Mouse (Mus musculus): Measurements from ENCODE around the gene Stk40. TPM values are rescaled to one million over a fixed set of nuclear protein-coding genes. Genes with fewer than 3 reads are reported as not detected.
A peak's percentile ranks its signal among the peaks of the same experiment; 100 is the strongest.
"Not testable (repeated sequence)": the region's sequence is repeated elsewhere in the genome, so short reads cannot be mapped to it uniquely, and the experiment has no call there.

Stk40 gene
- total and polyA plus RNA-seq, 2 experiments from 2014 or later: 16.9 to 21.2 TPM

- no peak overlapping the region for H3K4me2 ChIP-seq (ENCODE audit: low read depth, low read length, poor library complexity, severe bottlenecking)
- H3K4me3 ChIP-seq (ENCODE audit: low read depth, low read length): no peak overlapping the region
- H3K4me1 ChIP-seq (ENCODE audit: insufficient read depth, low read length): peaks cover 9% of the 10 kb centered on the region
- H3K9ac ChIP-seq (replicated peaks; ENCODE audit: low read length, poor library complexity, severe bottlenecking): no peak overlapping the region
- WGBS: 84% methylated on average over 3 of the region's 3 CpGs
- H3K36me3 ChIP-seq (ENCODE audit: insufficient read depth, low read length): peaks cover 27% of the 10 kb centered on the region
- H3K27ac ChIP-seq (ENCODE audit: low read depth, low read length): no peak overlapping the region
- DNase-seq (ENCODE audit: low spot score) (no peak), ATAC-seq (ENCODE audit: low FRiP score) (no peak)
- H3K9me3 ChIP-seq (ENCODE audit: low read length): no peaks in the 10 kb centered on the region
- no peaks in the 10 kb centered on the region for H3K27me3 ChIP-seq (ENCODE audit: insufficient read depth, low read length)
- TF ChIP-seq CTCF (IDR thresholded peaks at IDR 0.05): no peak
Observed at GRCm38 (mm10) chr4:126166084-126166483, 62.3 kb downstream of the Stk40 start.

GRCm38 (mm10) chr4:126168851-126169250 is 65.1 kb downstream of the Stk40 start:
- Histone ChIP-seq H3K27ac (ENCODE audit: low read depth, low read length) (no peak overlapping the region), H3K4me2 (ENCODE audit: low read depth, low read length, poor library complexity, severe bottlenecking) (no peak overlapping the region), H3K4me1 (ENCODE audit: insufficient read depth, low read length) (no peaks in the 10 kb centered on the region), H3K36me3 (ENCODE audit: insufficient read depth, low read length) (peaks cover 35% of the 10 kb centered on the region), H3K9ac (replicated peaks; ENCODE audit: low read length, poor library complexity, severe bottlenecking) (no peak overlapping the region), H3K27me3 (ENCODE audit: insufficient read depth, low read length) (no peaks in the 10 kb centered on the region), H3K9me3 (ENCODE audit: low read length) (no peaks in the 10 kb centered on the region), H3K4me3 (ENCODE audit: low read depth, low read length) (no peak overlapping the region)
- DNase-seq (ENCODE audit: low spot score): no peak
- WGBS: 89% methylated on average over 6 of the region's 6 CpGs
- no peak for TF ChIP-seq CTCF (IDR thresholded peaks at IDR 0.05)
- no peak for ATAC-seq (ENCODE audit: low FRiP score)

GRCm38 (mm10) chr4:126170737-126171136 is 67.0 kb downstream of the Stk40 start:
- not testable (repeated sequence) for ATAC-seq (ENCODE audit: low FRiP score); H3K4me3 ChIP-seq (ENCODE audit: low read depth, low read length); H3K27me3 ChIP-seq (ENCODE audit: insufficient read depth, low read length); H3K9ac ChIP-seq (replicated peaks; ENCODE audit: low read length, poor library complexity, severe bottlenecking); H3K4me1 ChIP-seq (ENCODE audit: insufficient read depth, low read length); H3K27ac ChIP-seq (ENCODE audit: low read depth, low read length); H3K4me2 ChIP-seq (ENCODE audit: low read depth, low read length, poor library complexity, severe bottlenecking); H3K9me3 ChIP-seq (ENCODE audit: low read length); DNase-seq (ENCODE audit: low spot score)
- peaks cover 41% of the 10 kb centered on the region for H3K36me3 ChIP-seq (ENCODE audit: insufficient read depth, low read length)
- WGBS: 97% methylated on average over 5 of the region's 5 CpGs

- H3K4me2 ChIP-seq (ENCODE audit: low read depth, low read length, poor library complexity, severe bottlenecking): no peak overlapping the region
- no peak overlapping the region for H3K27ac ChIP-seq (ENCODE audit: low read depth, low read length)
- no peak overlapping the region for H3K4me3 ChIP-seq (ENCODE audit: low read depth, low read length)
- 90% methylated on average over 5 of the region's 5 CpGs for WGBS
- H3K4me1 ChIP-seq (ENCODE audit: insufficient read depth, low read length): no peaks in the 10 kb centered on the region
- no peaks in the 10 kb centered on the region for H3K9me3 ChIP-seq (ENCODE audit: low read length)
- no peaks in the 10 kb centered on the region for H3K27me3 ChIP-seq (ENCODE audit: insufficient read depth, low read length)
- no peak for ATAC-seq (ENCODE audit: low FRiP score)
- peaks cover 43% of the 10 kb centered on the region for H3K36me3 ChIP-seq (ENCODE audit: insufficient read depth, low read length)
- TF ChIP-seq CTCF (IDR thresholded peaks at IDR 0.05): no peak
- no peak for DNase-seq (ENCODE audit: low spot score)
- H3K9ac ChIP-seq (replicated peaks; ENCODE audit: low read length, poor library complexity, severe bottlenecking): no peak overlapping the region
Observed at GRCm38 (mm10) chr4:126173800-126174199, 70.0 kb downstream of the Stk40 start.

GRCm38 (mm10) chr4:126175980-126176379 is 72.2 kb downstream of the Stk40 start:
- not testable (repeated sequence) for ATAC-seq (ENCODE audit: low FRiP score); H3K4me1 ChIP-seq (ENCODE audit: insufficient read depth, low read length); H3K9me3 ChIP-seq (ENCODE audit: low read length); H3K27ac ChIP-seq (ENCODE audit: low read depth, low read length); H3K27me3 ChIP-seq (ENCODE audit: insufficient read depth, low read length); H3K9ac ChIP-seq (replicated peaks; ENCODE audit: low read length, poor library complexity, severe bottlenecking); DNase-seq (ENCODE audit: low spot score); H3K4me2 ChIP-seq (ENCODE audit: low read depth, low read length, poor library complexity, severe bottlenecking); H3K4me3 ChIP-seq (ENCODE audit: low read depth, low read length)
- H3K36me3 ChIP-seq (ENCODE audit: insufficient read depth, low read length): peaks cover 37% of the 10 kb centered on the region
- 89% methylated on average over 7 of the region's 7 CpGs for WGBS

GRCm38 (mm10) chr4:126181170-126181957 is 77.6 kb downstream of the Stk40 start:
- TF ChIP-seq CTCF (IDR thresholded peaks at IDR 0.05): peak; percentile 88
- H3K27ac ChIP-seq (ENCODE audit: low read depth, low read length): no peak overlapping the region
- no peaks in the 10 kb centered on the region for H3K9me3 ChIP-seq (ENCODE audit: low read length)
- WGBS: 52% methylated on average over 7 of the region's 7 CpGs
- peaks cover 21% of the 10 kb centered on the region for H3K36me3 ChIP-seq (ENCODE audit: insufficient read depth, low read length)
- no peaks in the 10 kb centered on the region for H3K27me3 ChIP-seq (ENCODE audit: insufficient read depth, low read length)
- ATAC-seq (ENCODE audit: low FRiP score) (no peak), DNase-seq (ENCODE audit: low spot score) (peak; percentile 82)
- no peak overlapping the region for H3K9ac ChIP-seq (replicated peaks; ENCODE audit: low read length, poor library complexity, severe bottlenecking)
- H3K4me3 ChIP-seq (ENCODE audit: low read depth, low read length): no peak overlapping the region
- no peak overlapping the region for H3K4me2 ChIP-seq (ENCODE audit: low read depth, low read length, poor library complexity, severe bottlenecking)
- H3K4me1 ChIP-seq (ENCODE audit: insufficient read depth, low read length): no peaks in the 10 kb centered on the region

Data from midbrain, postnatal 0 days (tissue).